Mouse (Mus musculus): ENCODE data around the gene Bmi1.

- TF ChIP-seq EP300 (optimal IDR thresholded peaks at IDR 0.05): no peak
- TF ChIP-seq CTCF (IDR thresholded peaks at IDR 0.05; ENCODE audit: low read depth): no peak
Observed at GRCm38 (mm10) chr2:18692031-18692430, 15.2 kb downstream of the Bmi1 start.
